Mouse (Mus musculus) MEL (cell line): ENCODE measurements around the gene Kcnj15. TPM values are rescaled to one million over a fixed set of nuclear protein-coding genes. Genes with fewer than 3 reads are reported as not detected.

Experiments
- DNase-seq: peaks from one replicate; pipeline ENCODE4 v3.0.0; 2011; ENCODE audit warnings: low read depth, low spot score
- H3K27ac ChIP-seq: 2 replicates; pipeline ENCODE4 v1.5.1; 2012; ENCODE audit warnings: low read depth, mild to moderate bottlenecking, control low read depth, low read length, moderate library complexity; ENCODE audit not compliant: control insufficient read depth
- H3K27me3 ChIP-seq, 2 experiments: fragments of 150-350 bp in 1 of 2; sonication (generic) in 1 of 2; 2 replicates each; pipeline ENCODE4 v1.6.1; 2012; ENCODE audit warnings: low read length in 2 of 2, mild to moderate bottlenecking in 2 of 2, improper control_type of control experiment in 1 of 2, moderate library complexity in 1 of 2; ENCODE audit not compliant: insufficient read depth in 2 of 2, control insufficient read depth in 1 of 2
- H3K36me3 ChIP-seq, 2 experiments: 2 replicates each; pipeline ENCODE4 v1.6.1; 2012 to 2014; ENCODE audit warnings: low read length in 2 of 2, improper control_type of control experiment in 1 of 2, inconsistent platforms in 1 of 2, mild to moderate bottlenecking in 1 of 2; ENCODE audit not compliant: insufficient read depth in 2 of 2, control insufficient read depth in 1 of 2
- H3K4me1 ChIP-seq, 2 experiments: fragments of 150-350 bp in 1 of 2; sonication (generic) in 1 of 2; 2 replicates each; pipeline ENCODE4 v1.6.1; 2012; ENCODE audit warnings: low read length in 2 of 2, improper control_type of control experiment in 1 of 2, mild to moderate bottlenecking in 1 of 2; ENCODE audit not compliant: insufficient read depth in 2 of 2, control insufficient read depth in 1 of 2
- H3K4me3 ChIP-seq, 2 experiments: fragments of 150-350 bp in 1 of 2; sonication (generic) in 1 of 2; 2 replicates each; pipeline ENCODE4 v1.5.1; 2012; ENCODE audit warnings: low read depth in 2 of 2, low read length in 2 of 2, mild to moderate bottlenecking in 2 of 2, moderate library complexity in 2 of 2, control low read depth in 1 of 2, improper control_type of control experiment in 1 of 2; ENCODE audit not compliant: control insufficient read depth in 1 of 2, insufficient read depth in 1 of 2
- H3K79me2 ChIP-seq: 2 replicates; pipeline ENCODE4 v1.6.1; 2012; ENCODE audit warnings: mild to moderate bottlenecking, low read length, moderate library complexity; ENCODE audit not compliant: control insufficient read depth, poor library complexity, insufficient read depth
- H3K9ac ChIP-seq: 2 replicates; pipeline ENCODE4 v1.6.1; 2012; ENCODE audit warnings: low read depth, mild to moderate bottlenecking, control low read depth, low read length, moderate library complexity; ENCODE audit not compliant: control insufficient read depth, poor library complexity, severe bottlenecking
- H3K9me3 ChIP-seq: fragments of 150-350 bp; sonication (generic); replicated peaks from 2 replicates; pipeline ENCODE4 v1.6.1; 2012; ENCODE audit warnings: mild to moderate bottlenecking, low read length, improper control_type of control experiment, moderate library complexity; ENCODE audit not compliant: insufficient read depth
- BHLHE40 ChIP-seq: IDR thresholded peaks from 2 replicates; pipeline ENCODE4 v1.6.1; 2012; ENCODE audit warnings: low read depth, mild to moderate bottlenecking, inconsistent platforms, low read length, improper control_type of control experiment, borderline replicate concordance
- EP300 ChIP-seq, 2 experiments: IDR thresholded peaks; 2 replicates each; pipeline ENCODE4 v1.6.1; 2011; ENCODE audit warnings: improper control_type of control experiment in 2 of 2, low read length in 2 of 2, low read depth in 1 of 2, mild to moderate bottlenecking in 1 of 2
- ETS1 ChIP-seq: IDR thresholded peaks from 2 replicates; pipeline ENCODE4 v1.6.1; 2012; ENCODE audit warnings: low read depth, mild to moderate bottlenecking, inconsistent platforms, low read length, improper control_type of control experiment, moderate library complexity
- GABPA ChIP-seq: IDR thresholded peaks from 2 replicates; pipeline ENCODE4 v1.6.1; 2012; ENCODE audit warnings: low read depth, mild to moderate bottlenecking, inconsistent platforms, low read length, improper control_type of control experiment, moderate library complexity
- KAT2A ChIP-seq: conservative IDR thresholded peaks from 2 replicates; pipeline ENCODE4 v1.6.1; 2012; ENCODE audit warnings: low read depth, low read length, improper control_type of control experiment, inconsistent platforms
- MAZ ChIP-seq: IDR thresholded peaks from 2 replicates; pipeline ENCODE4 v1.6.1; 2012; ENCODE audit warnings: low read depth, mild to moderate bottlenecking, inconsistent platforms, low read length, improper control_type of control experiment
- MEF2A ChIP-seq: IDR thresholded peaks from 2 replicates; pipeline ENCODE4 v1.6.1; 2014; ENCODE audit warnings: low read depth, mild to moderate bottlenecking, inconsistent platforms, low read length, improper control_type of control experiment; ENCODE audit not compliant: poor library complexity, insufficient replicate concordance, severe bottlenecking; ENCODE audit errors: extremely low read depth
- MXI1 ChIP-seq: IDR thresholded peaks from 2 replicates; pipeline ENCODE4 v1.6.1; 2011; ENCODE audit warnings: mild to moderate bottlenecking, low read depth, low read length, improper control_type of control experiment
- MYC ChIP-seq: IDR thresholded peaks from 2 replicates; pipeline ENCODE4 v1.6.1; 2011; ENCODE audit warnings: low read depth, mild to moderate bottlenecking, low read length, improper control_type of control experiment, moderate library complexity
- NELFE ChIP-seq: IDR thresholded peaks from 2 replicates; pipeline ENCODE4 v1.6.1; 2011; ENCODE audit warnings: low read depth, low read length, improper control_type of control experiment
- NRF1 ChIP-seq: IDR thresholded peaks from 2 replicates; pipeline ENCODE4 v1.6.1; 2014; ENCODE audit warnings: low read depth, mild to moderate bottlenecking, inconsistent platforms, low read length, improper control_type of control experiment, moderate library complexity; ENCODE audit not compliant: poor library complexity, insufficient read depth, severe bottlenecking
- POLR2AphosphoS2 ChIP-seq: IDR thresholded peaks from 2 replicates; pipeline ENCODE4 v1.6.1; 2011; ENCODE audit warnings: low read length, improper control_type of control experiment
- RAD21 ChIP-seq: IDR thresholded peaks from 2 replicates; pipeline ENCODE4 v1.6.1; 2011; ENCODE audit warnings: mild to moderate bottlenecking, low read depth, low read length, improper control_type of control experiment
- SMC3 ChIP-seq: IDR thresholded peaks from 2 replicates; pipeline ENCODE4 v1.6.1; 2011; ENCODE audit warnings: low read depth, low read length, improper control_type of control experiment
- TAL1 ChIP-seq: IDR thresholded peaks from 2 replicates; pipeline ENCODE4 v1.6.1; 2012; ENCODE audit warnings: mild to moderate bottlenecking, inconsistent platforms, low read length, moderate library complexity, mixed read lengths
- TBP ChIP-seq: IDR thresholded peaks from 2 replicates; pipeline ENCODE4 v1.8.0; 2011; ENCODE audit warnings: low read depth, low read length, improper control_type of control experiment
- TCF12 ChIP-seq: IDR thresholded peaks from 2 replicates; pipeline ENCODE4 v1.6.1; 2014; ENCODE audit warnings: low read depth, mild to moderate bottlenecking, inconsistent platforms, low read length, improper control_type of control experiment, moderate library complexity
- UBTF ChIP-seq: IDR thresholded peaks from 2 replicates; pipeline ENCODE4 v1.6.1; 2012; ENCODE audit warnings: low read depth, mild to moderate bottlenecking, inconsistent platforms, low read length, improper control_type of control experiment, moderate library complexity, borderline replicate concordance; ENCODE audit not compliant: insufficient read depth
- USF2 ChIP-seq, 2 experiments: IDR thresholded peaks; 2 replicates each; pipeline ENCODE4 v1.6.1; 2011 to 2012; ENCODE audit warnings: improper control_type of control experiment in 2 of 2, low read length in 2 of 2, borderline replicate concordance in 1 of 2, inconsistent platforms in 1 of 2, low read depth in 1 of 2, mild to moderate bottlenecking in 1 of 2; ENCODE audit not compliant: insufficient read depth in 1 of 2
- ZKSCAN1 ChIP-seq: IDR thresholded peaks from 2 replicates; pipeline ENCODE4 v1.6.1; 2012; ENCODE audit warnings: low read depth, mild to moderate bottlenecking, inconsistent platforms, low read length, improper control_type of control experiment, moderate library complexity
- ZNF384 ChIP-seq: IDR thresholded peaks from 2 replicates; pipeline ENCODE4 v1.6.1; 2012; ENCODE audit warnings: low read depth, mild to moderate bottlenecking, inconsistent platforms, low read length, improper control_type of control experiment
- polyA plus RNA-seq, 2 experiments: library from polyadenylated mRNA; stranded (reverse) in 1 of 2; unstranded in 1 of 2; fragments of >175 nt in 1 of 2; fragments of >200 nt in 1 of 2; gene quantifications; 2 replicates each; pipeline versions ENCODE4 v1.2.1 to v1.2.4; 2012; ENCODE audit warnings: low replicate concordance in 2 of 2, low read depth in 1 of 2; ENCODE audit not compliant: insufficient read length in 2 of 2, insufficient read depth in 1 of 2, missing spikeins in 1 of 2
- total RNA-seq: library from RNA; depleted of rRNA; stranded (reverse); fragments of 300-350 nt; gene quantifications from 2 replicates; pipeline ENCODE4 v1.2.3, GENCODE M21; 2012

The Kcnj15 gene
- total and polyA plus RNA-seq, 3 experiments: not detected

- Histone ChIP-seq H3K79me2 (no peaks in the 10 kb centered on the region), H3K9me3 (no peaks in the 10 kb centered on the region), H3K27me3 (no peaks in the 10 kb centered on the region; a peak in 1 of 4 replicates), H3K36me3 (no peaks in the 10 kb centered on the region), H3K4me3 (no peak overlapping the region), H3K4me1 (no peaks in the 10 kb centered on the region), H3K9ac (no peak overlapping the region), H3K27ac (no peak overlapping the region)
- DNase-seq: no peak
- TF ChIP-seq ETS1: no peak
- no peak for TF ChIP-seq TAL1
- no peak for TF ChIP-seq ZKSCAN1
- TF ChIP-seq UBTF: no peak
- no peak for TF ChIP-seq TBP
- no peak for TF ChIP-seq SMC3
- TF ChIP-seq MAZ: no peak
- no peak for TF ChIP-seq EP300 (IDR thresholded peaks at IDR 0.05; ENCODE audit: low read depth in 1 of 2, low read length in 2 of 2)
- no peak for TF ChIP-seq MXI1
- TF ChIP-seq BHLHE40: no peak
- no peak for TF ChIP-seq USF2 (IDR thresholded peaks at IDR 0.05; ENCODE audit: borderline replicate concordance in 1 of 2, insufficient read depth in 1 of 2, low read depth in 1 of 2, low read length in 2 of 2)
- no peak for TF ChIP-seq NRF1
- no peak for TF ChIP-seq KAT2A
- TF ChIP-seq GABPA: no peak
- no peak for TF ChIP-seq MYC
- TF ChIP-seq NELFE: no peak
- no peak for TF ChIP-seq MEF2A
- no peak for TF ChIP-seq TCF12
- TF ChIP-seq ZNF384: no peak
- TF ChIP-seq, all 39 proteins: peak for 0
Measured at GRCm38 (mm10) chr16:95264324-95264723, 7.0 kb downstream of the Kcnj15 start.

- no peaks in the 10 kb centered on the region for H3K9me3 ChIP-seq
- no peaks in the 10 kb centered on the region for H3K36me3 ChIP-seq
- H3K27ac ChIP-seq: no peak overlapping the region
- no peaks in the 10 kb centered on the region for H3K79me2 ChIP-seq
- TF ChIP-seq RAD21 (no peak), BHLHE40 (no peak), TAL1 (no peak), MEF2A (no peak), POLR2AphosphoS2 (no peak)
- H3K4me3 ChIP-seq: no peak overlapping the region
- no peaks in the 10 kb centered on the region for H3K4me1 ChIP-seq
- no peak overlapping the region for H3K9ac ChIP-seq
- H3K27me3 ChIP-seq: no peaks in the 10 kb centered on the region; a peak in 1 of 4 replicates
- DNase-seq: no peak
Measured at GRCm38 (mm10) chr16:95267481-95268183, 10.3 kb downstream of the Kcnj15 start.
